Mouse (Mus musculus) layer of hippocampus, adult 18-20 months (tissue): Measurements from ENCODE around the gene Map3k20. TPM values are rescaled to one million over a fixed set of nuclear protein-coding genes. Genes with fewer than 3 reads are reported as not detected.

Experiments used
- DNase-seq, 2 experiments: peaks; one replicate each; pipeline ENCODE4 v3.0.0; 2022; ENCODE audit warnings: low spot score in 2 of 2
- total RNA-seq, 2 experiments: library from RNA; stranded (reverse); gene quantifications; 2 replicates each; pipeline ENCODE4 v1.2.3; 2021

Gene Map3k20
- total RNA-seq, 2 experiments from 2014 or later = 12.6 to 16.8 TPM

DNA sequence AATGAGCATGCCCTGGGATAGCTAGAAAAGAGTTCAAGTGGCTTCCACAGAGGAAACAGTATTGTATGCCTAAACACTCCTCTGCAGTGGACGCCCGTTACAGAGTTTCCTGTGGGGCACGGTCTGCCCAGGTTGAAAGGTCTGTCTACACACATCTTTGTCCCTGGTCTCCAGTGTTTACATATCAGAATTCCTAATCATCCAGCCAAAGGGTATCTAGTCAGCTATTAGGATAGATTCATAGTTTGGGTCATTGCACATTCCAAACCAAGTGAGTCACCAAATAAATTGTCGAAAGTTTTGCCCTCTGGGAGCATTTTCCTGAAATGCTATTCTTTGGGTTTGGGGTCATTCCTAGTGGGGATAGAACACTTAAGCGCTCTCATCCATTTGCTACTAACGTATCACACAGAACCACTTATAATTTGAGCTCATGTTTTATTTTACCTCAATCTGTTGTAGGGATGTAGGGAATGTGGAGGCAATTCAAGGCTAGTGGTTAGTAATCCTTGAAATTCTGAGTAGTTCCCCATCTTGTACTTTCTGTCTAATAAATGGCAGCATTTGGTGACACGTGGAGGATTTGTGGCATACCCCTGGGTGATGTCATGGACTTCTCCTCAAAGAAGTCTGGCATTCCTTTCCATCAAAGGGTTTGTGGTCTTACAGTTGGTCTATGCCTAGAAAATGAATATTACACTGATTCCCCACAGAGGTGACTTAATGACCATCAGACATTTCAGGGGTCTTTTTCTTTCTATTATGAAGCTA lies 33.8 kb downstream of the Map3k20 start:
- DNase-seq = no peak

DNA sequence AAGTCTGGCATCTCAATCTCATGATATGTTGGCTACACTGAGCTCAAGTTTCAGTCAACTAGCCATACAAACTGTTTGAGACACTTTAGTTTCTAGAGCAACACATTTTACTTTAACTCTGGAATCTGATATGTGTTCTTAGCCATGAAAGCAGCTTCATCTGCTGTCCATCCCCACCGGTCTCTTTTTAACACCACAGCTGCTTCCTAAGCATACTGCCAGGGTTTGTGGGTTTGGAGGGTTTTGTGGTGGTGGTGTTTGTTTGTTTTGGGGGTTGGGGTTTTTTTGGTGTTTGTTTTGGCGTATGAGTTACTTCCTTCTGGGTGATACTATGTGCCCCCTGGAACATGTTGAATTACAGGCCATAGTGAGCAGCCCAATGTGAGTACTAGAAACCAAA lies 35.2 kb downstream of the Map3k20 start:
- no peak for DNase-seq

DNA sequence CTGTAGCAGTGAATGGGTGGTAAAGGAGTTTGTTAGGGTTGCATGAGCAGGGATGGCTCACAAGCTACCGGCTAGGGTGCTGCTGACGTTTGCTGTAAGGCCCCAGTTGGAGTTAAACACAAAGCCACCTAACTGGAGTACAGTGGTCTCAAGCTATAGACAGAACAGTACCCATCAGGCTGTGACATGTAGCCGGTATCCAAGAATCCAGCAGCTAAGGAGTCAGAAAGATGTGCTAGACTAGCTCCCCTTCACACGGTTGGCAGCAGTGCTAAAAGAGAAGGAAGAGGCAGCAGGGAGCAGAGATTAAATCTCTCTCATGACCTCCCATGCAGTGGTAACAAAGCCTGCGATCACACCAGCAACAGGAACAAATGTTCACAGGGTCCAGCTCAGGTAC lies 36.2 kb downstream of the Map3k20 start:
- no peak for DNase-seq

DNA sequence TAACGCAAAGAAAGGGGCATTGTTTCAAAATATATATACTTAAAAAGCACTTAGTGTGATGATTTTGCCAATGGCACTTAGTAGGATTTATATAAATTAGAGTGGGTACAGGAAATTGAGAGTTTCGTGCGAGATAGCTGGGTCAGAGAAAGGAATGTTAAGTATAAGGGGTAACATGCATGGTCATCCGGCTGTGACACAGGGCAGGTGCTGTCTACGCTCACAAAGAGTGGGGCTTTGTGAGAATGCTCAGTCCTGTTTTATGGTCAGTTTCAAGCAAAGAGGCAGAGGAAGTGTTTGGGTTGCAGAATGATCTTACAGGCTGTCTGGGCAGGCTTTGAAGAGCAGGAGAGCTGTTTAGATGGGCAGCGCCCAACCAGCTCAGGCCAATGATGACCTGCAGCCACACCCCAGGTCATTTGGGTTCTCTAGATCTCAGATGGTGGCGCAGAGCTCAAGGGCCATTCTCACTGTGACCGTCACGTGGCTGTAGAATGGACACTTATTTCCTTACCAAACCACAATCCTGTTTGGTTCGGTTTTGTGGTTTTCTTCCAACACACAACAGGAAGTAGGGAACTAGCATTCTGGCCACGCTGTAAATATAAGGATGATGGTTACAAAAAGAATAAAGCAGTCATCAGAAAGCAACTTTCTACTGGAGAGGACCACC lies 37.4 kb downstream of the Map3k20 start:
- DNase-seq = no peak

DNA sequence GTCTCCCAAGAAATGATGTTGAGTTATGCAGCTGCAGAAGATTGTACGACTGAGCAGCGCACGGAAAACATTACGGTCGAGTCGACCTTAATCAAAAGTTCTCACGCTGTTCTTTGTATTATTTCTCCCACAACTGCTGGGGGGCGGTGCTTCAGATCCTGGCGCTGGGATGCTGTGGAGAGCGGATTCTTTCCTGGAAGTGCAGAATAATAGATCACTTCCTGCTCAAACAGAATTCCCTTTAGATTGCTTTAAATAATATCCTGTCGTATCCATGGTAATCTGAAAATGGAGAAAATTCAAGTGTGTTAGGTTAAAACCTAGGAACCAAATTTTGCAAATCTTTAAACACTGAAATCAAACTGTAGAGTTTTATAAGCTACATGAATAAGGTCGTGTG lies 39.0 kb downstream of the Map3k20 start:
- DNase-seq = no peak

DNA sequence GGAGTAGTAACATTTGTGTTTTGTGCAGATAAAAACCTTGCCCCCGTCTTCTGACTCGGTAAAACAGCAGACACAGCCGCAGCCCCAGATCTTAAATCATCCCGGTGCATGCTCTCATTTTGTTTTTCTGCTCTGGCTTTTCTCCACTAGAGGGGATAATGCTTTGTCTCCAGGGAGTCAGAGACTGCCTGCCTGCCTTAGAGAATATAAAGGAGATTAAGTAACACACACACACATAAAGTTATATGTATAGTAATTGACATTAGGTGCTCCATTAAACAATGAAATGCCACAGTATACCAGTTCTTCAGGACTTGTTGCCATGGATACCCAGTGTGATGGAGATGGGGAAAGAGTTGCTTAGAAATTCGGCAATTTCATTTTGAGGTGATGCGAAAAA lies 41.1 kb downstream of the Map3k20 start:
- peak in 1 of 2 experiments; percentile 48 for DNase-seq

DNA sequence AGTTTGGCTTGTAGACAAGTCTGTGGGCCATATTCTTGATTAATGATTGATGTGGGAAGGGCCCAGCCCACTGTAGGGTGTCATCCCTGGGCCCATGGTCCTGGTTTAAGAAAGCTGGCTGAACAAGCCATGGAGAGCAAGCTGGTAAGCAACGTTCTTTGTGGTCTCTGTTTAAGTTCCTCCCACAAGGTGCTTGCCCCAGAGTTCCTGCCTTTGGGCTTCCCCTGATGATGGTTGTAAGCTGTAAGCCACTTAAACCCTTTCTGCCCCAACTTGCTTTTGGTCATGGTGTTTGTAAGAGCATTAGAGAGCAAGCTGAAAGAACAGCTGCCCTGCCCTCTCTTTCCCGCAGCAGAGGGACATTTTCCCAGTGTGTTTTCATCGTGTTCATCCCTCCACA lies 43.0 kb downstream of the Map3k20 start:
- no peak for DNase-seq

DNA sequence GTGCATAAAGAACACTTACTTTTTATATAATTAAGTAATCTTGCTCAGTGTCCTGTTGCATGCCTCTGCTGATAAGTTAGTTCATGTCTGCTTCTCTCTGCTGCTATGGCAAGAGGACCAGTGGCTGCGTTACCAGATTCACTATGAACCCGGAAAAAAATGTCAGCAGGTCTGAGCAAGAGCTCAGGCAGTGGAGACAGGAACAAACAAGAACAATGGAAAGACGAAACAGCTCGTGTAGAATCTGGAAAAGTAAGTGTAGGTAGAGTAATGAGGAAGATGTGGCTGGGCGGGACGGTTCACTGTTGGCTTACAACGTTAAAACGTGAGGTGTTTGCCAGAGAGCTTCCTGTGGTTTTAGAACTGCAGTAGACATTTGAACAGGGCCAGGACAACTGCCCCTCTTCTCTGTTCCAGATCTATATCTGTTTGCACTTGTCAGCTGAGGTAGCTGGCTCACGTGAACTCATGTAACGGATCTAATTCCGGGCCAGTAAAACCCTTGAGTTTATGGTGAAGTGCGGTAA lies 45.6 kb downstream of the Map3k20 start:
- no peak for DNase-seq

DNA sequence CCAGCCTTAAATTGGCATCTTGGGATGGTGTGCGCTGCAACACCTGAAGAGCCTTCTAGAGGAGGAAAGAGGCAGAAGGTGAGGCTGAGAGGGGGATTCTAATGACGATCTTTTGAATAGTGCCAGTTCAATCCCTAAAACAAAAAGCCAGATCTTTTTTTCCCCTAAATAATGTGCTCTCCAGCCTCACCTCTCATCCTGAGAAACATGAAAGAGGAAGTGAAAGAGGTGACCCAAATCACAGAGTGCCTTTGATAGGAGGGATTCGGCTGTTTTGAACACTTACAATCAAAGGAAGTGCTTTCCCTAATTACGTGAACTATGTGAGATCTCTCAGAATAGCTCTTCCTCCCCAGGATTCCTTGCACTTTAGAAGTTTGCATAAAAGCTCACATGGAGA lies 46.6 kb downstream of the Map3k20 start:
- no peak for DNase-seq

DNA sequence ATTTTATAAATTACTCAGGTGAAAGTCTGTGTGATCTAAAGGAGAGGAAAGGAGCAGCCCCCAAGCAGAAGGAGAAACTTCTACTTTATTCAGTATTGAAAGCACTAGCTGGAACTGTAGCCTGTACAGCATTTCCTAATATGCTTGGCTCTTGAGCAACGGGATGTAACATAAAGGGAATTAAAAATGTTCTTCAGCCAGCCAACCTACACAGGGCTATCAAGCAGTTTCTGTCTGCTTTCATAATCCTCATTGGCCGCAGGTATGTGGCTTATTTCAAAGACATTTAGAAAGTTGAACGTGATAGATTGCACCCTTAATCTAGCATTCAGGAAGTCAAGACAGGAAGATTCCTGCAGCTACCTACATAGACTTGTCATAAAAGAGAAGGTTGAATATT lies 47.8 kb downstream of the Map3k20 start:
- no peak for DNase-seq

DNA sequence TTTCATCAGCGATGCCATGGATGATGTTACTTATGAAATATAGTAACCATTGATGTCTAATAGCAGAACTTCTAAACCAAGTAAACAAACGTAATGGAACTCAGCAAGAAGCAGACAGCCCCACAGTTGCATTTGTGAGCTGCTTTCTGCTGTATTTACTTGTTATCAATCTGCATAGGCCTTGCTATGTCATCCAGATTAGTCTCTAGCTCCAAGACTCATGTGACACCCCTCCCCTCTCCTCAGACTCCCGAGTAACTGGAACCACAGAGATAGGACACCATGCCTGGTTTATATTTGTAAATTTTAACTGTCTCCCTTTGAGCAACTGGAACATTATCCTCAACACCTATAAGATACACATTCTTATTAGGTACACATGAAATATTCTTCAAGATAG lies 51.4 kb downstream of the Map3k20 start:
- no peak for DNase-seq

DNA sequence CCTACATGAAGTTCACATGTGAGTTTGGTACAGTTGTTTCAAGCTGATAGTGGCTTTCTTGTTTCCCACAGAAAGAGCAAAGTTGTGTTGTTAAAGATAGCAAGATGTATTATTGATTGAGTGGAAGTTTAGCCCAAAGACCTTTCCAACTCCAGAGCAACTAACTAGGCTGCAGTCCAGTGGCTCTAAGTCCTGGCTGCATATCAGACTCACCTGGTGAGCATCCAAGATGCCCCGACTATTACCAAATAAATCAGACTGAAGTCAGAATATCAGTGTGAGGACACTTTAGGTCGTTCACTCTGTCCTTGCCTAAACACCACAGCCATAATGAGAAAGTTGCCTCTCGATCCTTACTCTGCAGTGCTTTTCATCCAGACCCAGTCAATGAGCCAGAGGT lies 59.8 kb downstream of the Map3k20 start:
- DNase-seq = no peak

DNA sequence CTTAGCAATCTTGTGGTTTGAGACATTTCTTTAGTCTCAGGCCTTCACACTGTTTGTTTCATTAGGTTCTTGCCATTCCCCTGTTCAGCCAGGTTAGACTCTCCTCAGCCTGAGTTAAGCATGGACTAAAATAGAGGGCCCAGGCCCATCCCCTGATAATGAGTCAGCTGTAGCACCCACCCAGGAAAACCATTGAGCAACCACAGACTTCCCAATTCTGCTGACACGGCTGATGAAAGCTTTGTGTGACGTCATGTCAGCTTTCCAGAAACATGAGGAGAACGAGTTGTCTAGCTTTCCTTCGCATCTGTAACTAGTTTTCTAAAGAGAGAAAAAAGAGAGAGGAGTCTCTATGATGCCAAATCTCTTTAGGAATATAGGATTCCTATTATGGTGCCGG lies 65.9 kb downstream of the Map3k20 start:
- no peak for DNase-seq

DNA sequence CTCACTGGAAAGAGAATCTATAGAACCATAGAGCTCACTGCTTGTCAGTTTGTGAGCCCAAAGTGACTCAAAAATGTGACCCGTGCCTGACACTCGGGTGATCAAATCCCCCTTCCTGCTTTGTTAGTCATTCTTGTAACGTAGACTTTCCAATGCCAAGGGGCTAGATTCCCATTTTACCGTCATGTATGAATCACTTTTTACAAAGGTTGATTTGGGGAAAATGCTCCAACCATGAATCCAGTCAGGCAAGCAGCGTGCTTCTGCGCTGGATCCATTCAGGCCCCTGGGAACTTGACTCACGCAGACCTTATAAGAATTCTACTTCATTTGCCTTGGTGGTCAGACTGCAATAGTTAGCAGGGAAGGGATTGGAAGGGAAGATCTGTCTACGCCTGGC lies 66.3 kb downstream of the Map3k20 start:
- no peak for DNase-seq

DNA sequence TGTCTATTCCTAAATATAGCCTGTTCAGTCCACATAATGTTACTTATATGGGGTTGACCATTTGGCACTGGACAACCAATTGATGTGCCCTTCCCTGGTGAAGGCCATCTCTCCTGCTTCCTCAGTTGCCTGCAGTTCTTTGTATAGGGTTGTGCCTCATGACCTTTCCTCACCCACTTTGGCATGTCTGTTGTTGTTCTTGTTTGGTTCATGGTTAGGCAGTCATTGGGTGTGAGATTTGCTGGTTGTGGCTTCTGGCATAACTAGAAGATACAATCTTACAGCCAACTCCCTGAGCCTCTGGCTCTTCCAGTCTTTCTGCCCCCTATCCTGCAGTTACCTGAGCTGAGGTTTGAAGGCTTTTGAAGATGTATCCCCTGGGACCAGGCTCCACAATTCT lies 67.3 kb downstream of the Map3k20 start:
- DNase-seq = no peak

DNA sequence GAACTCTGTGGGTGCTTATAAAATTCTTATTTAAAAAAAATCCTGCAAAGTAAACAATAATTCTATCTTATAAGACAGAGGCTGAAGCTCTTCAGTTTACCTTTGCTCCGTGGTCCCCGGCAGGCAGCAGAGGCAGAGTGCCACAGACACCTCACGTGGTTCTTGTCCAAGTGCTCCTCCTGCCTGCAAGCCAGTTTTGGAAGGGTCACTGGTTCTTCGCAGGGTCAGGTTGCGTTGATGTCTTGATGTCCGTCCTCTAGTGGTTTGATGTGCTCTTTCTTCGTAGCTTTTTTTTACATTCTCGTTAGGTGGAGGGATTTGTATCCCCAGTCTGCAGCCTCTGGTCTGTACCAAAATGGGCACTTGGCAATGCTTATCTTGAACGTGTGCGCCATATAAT lies 71.0 kb downstream of the Map3k20 start:
- no peak for DNase-seq

DNA sequence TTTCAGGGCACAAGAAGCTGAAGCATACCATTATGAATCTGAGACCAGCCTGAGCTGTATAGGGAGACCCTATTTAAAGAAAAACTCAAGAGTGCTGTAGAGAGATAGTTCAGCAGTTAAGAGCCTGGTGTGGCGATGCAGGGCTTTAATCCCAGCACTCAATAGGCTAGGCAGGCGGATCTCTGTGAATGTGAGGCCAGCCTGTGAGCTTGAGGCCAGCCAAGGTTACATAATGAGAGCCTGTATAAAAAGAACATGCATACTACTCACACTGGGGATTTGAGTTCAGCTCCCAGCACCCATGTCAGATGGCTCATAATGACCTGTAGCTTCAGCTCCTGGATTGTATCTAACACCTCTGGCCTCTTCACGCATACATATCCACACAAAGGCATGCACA lies 76.1 kb downstream of the Map3k20 start:
- DNase-seq = no peak

DNA sequence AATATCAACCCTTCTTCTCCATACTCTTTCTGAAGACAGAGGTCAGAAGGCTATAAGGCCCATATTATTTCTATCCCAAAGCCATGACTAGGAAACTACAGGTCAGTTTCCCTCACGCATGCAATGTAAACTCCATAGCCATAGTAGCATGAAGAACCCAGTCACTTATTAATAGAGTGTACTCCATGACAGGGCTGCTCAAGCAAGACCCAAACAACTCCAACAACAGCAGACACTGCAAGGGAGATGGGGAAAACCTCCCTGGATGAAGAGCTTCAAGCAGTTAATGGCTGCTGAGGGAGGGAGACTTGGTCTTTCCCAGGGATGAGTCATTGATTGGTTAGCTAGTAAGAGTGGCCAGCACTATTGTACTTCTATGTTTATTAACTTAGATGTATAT lies 78.0 kb downstream of the Map3k20 start:
- no peak for DNase-seq

DNA sequence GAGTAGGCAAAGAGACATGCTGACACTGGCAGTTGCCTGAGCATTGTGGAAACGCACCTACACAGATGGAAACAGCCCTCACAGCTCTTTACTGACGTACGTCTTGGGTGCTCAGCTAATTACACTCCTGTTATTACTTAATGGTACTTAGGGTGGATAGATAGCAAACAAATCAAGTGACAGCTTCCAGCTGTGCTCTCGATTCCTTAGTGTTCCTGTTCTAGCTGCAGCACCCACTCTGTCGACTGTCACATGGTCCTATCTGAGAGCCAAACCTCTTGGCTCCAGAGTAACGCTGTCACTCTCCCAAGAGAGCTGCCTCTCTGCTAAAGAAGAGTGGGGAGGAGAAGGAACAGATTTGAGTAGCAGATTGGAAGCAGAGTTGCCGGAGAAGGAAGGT lies 80.5 kb downstream of the Map3k20 start:
- DNase-seq = peak; percentile 18 to 58

DNA sequence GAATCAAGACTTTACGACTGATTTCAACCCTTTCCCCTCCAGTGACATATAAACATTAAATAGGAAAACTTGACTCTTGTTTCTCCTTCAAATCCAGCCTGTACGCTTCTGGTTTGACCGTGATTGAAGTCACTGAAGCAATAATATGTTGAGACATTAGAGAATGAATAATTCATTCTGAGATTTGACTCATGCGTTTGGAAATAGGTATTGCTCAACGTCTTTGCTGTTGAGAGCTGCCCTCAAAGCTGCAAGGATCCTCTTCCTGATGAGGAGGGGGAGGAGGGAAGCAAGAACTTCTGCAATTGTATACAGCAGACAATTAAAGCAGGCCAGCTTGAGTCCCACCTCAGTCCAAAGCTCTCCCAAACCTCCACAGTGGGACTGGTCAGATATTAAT lies 81.1 kb downstream of the Map3k20 start:
- no peak for DNase-seq

DNA sequence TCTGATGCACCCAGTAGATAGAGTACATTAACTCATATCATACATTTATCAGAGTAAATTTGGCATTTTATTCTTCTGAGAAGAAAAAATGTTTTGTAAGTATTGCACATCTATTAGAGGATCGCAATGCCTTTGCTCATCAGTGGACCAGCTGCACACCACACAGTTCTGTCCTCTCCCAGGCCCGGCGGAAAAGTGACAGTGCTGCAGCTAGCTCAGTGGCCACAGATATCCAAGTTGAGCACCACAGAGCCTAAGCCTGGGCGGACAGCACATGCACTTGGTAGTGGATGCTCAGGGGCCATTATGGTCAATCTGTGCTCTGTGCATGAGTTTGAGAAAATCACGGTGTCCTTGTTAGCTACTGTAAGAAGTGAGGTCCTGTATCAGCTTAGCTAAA lies 82.4 kb downstream of the Map3k20 start:
- no peak for DNase-seq

DNA sequence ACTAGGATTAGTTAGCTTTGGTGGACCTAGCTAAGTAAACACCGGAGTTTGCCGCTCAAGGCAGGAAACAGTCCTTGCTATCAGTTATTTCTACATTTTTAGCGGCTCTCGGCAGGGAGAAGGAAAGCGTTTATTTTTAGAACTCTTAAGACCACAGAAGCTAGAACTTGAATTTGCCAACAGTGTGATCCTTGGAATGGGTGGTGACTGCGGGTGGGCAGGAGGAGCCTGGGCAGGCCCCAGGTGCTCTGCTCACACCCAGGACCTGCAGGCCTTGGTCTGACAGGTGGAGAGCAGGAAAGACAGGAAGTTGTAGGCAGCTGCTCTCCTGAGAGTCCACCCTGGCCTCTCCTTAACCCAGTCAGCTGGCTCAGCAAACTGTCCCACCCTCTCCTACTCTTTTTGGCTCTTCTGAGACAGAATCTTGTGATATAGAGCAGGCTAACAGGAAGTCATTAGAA lies 83.7 kb downstream of the Map3k20 start:
- no peak for DNase-seq

DNA sequence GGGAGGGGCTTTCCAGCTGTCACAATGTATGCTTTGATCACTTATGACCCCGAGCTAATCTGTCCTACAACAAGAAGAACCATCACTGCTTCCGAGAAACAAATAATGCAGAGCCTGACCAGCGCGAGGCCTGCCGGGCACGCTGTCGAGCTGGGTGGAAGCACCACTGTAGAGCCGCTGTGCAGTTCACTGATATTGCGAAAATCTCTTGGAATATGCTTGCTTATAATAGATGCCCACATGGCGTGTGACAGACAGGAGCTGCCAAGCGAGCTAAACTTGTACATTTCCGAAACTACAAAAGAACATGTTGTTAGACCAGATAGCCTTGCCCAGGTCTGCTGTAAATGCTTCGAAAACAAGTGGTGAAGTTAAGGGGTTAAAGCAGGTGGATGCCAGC lies 86.7 kb downstream of the Map3k20 start:
- peak; percentile 18 to 73 for DNase-seq
